Mouse (Mus musculus) T-helper 1 cell (primary cell): ENCODE measurements around the gene Ccdc88c.

Source experiments
- in situ Hi-C: fragments of 300-600 bp; cut with MboI, MseI; formaldehyde crosslinking; loops from one replicate; pipeline ENCODE4 v1.15.1; 2025; ENCODE audit warnings: high pct_unique_total_duplicates

Gene Ccdc88c

DNA sequence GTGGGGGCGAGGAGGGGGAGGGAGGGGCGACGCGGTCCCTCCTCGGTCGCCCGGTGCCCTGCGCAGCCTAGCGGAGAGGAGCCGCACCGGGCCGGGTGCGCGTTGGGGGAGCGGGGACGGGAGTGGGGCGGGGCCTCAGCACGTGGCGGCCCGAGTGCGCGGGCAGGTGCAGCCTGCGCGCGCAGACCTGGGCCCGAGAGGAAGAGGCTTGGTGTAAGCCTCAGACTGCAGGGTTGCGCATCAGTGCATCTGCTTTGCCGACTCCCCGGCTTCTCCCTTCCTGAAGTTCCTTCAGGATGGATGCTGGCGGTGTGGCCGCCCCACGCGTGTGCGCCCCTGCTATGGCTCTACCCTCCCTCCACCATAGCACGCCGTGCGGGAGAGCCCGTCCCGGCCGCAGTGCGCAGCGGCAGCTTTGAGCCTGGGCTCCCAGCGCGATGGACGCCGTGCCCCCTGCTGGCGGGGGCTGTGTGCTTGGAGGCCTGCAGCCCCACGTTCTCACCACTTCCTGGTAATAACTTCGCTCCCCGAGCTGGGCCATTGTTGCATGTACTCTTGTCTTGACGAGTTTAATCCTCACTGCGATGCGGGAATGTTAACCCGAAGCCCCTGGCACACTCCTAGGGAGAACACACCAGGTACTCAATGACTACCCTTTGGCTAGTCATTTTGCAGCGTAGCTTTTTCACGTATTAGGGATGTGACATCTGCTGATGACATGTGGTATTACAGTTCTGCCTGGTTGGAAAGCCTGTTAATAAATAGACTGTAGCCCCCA lies at the start of gene Ccdc88c:
Ccdc88c (minus strand) TSS at position 103 of the 778 bp plus-strand sequence.
- in situ Hi-C loops: no loop called here

GRCm38 (mm10) chr12:101077955-101078354 lies 49.1 kb upstream of the Ccdc88c start:
- in situ Hi-C loops: loop anchor here (25.0 kb wide), 1 partner anchor 1209 kb away; the partner anchor contains the start of gene Rin3

DNA sequence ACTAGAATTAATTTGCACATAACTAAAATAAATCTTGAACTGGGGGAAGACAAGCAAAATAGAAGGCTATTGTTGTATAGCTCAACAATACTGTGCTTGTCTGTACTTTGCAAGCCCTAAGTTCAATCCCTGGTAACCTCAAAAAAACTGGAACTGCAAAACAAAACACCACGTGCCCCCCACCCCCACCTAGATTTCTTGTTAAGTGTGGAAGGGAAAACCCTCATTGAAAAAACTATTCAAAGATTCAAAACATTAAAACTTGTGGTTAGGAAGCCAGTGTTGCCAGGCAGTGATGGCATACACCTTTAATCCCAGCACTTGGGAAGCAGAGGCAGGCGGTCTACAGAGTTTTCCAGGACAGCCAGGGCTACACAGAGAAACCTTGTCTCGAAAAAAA lies 46.6 kb upstream of the Ccdc88c start:
- in situ Hi-C loops: loop anchor here (25.0 kb wide), 1 partner anchor 1212 kb away; the partner anchor contains the start of gene Rin3

DNA sequence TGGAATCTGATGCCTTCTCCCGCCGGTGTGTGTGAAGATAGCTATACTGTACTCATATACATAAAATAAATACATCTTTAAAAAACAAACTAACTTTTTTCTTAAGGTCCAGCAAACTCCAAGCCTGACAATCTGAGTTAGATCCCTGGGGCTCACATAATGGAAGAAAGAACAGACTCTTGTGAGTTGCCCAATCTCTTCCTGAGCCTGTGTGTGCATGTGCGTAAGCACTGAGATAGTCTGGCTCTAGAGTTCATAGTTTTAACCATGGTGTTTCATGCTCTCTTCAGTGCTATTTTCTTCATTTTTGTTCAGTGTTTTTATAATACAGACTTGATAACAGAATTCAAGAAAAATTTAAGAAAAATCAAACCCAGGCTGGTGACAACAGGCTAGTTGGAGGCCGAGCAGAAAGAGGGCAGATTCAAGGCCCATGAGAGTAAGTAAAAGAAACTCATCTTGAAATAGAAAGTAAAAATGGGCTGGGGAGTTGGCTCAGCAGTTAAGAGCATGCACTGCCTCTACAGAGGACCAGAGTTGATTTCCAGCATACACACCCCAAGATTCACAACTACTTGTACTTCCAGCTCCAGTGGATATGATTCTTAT lies 46.1 kb upstream of the Ccdc88c start:
- in situ Hi-C loops: loop anchor here (25.0 kb wide), 1 partner anchor 1212 kb away; the partner anchor contains the start of gene Rin3

DNA sequence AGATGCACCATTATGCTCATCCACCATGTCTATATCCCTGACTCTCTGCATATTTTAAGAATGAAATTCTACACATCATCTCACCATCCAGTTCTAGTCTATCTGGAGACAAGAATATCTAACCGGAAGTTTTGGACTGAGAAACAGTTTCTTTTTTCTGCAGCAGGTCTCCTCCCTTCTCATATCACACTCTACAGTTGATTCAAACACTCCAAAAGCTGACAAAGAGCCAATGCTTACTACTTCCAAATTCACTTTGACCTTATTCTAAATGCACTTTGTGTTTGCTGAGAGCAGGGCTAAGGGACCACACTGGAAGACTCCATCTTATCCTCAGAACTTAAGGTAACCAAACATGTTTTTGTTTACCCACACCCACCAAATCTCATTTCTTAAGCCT lies 41.0 kb upstream of the Ccdc88c start:
- in situ Hi-C loops: no loop called here

DNA sequence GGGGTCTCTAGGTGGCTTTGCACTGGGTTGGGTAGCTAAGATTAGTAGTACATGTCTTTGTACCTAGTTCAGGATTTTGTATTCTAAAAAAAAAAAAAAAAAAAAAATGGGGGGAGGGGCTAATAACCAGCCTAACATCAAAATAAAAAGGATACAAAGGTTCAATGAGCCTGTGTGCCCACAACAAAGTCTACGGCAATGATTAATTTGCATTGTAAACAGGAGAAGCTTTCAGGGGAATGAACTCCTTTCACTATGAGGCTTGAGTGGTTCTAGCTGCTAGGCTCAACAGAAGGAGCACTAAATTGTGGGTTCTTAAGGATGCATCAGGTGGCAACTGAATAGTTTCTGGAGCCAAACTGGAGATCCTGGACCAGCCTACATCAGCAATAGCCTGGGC lies 37.5 kb upstream of the Ccdc88c start:
- in situ Hi-C loops: no loop called here

- in situ Hi-C loops: no loop called here
Measured at GRCm38 (mm10) chr12:101039956-101040355, 11.1 kb upstream of the Ccdc88c start.

DNA sequence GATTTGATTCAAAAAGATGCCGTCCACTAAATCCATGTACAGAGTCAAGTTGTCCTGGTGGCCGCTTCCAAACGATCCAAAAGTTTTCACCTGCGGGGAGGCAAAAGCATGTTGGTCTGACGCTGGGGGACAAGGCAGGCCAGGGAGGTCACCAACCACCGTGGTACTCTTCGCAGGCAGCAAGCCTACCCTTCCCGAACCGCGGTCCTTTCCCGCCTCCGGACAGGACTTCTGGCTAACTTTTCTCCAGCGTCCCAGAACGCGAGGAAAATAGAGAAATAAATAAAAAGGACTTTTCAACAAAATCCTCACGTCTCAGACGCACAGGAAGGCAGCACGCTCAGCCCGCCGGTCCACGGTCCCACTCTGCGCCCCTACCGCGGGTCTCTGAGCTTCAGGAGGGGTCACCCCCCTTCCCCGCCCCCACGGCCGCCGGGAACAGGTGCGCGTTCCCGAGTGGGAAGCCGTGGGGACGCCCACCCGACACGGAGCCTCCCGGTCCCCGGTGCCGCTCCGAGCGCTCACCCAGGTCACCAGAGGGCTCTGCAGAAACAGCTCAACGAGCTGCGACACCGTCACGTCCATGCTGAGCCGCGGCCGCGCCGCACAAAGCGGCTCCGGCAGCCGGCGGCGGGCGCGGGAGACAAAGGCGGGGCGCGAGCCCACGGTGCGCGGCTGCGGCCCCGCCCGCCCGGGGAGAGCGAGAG lies 456 bp downstream of the Ccdc88c start:
- in situ Hi-C loops: no loop called here

GRCm38 (mm10) chr12:101027451-101028246 lies 1.2 kb downstream of the Ccdc88c start:
- in situ Hi-C loops: no loop called here

GRCm38 (mm10) chr12:101026946-101027345 lies 1.9 kb downstream of the Ccdc88c start:
- in situ Hi-C loops: no loop called here

DNA sequence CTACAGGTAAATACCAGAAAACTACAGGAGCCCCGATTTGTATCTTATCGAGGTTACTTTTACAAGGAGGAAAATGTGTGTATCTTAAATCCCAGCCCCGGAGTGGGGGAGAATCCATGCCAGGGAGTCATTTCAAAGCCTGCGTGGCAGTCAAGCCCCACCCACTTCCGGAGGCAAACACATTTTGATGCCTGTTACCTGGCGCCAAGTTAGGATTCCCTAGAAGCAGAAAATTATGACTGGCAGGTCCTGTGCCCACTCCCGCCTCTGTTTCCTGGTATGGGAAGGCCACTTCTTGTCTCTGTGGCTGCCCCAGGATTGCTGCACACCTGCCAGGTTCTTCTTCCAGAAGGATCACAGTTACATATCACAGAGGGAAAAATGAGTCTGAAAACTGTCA lies 2.3 kb downstream of the Ccdc88c start:
- in situ Hi-C loops: no loop called here

- in situ Hi-C loops: no loop called here
Measured at GRCm38 (mm10) chr12:101026025-101026424, 2.8 kb downstream of the Ccdc88c start.

DNA sequence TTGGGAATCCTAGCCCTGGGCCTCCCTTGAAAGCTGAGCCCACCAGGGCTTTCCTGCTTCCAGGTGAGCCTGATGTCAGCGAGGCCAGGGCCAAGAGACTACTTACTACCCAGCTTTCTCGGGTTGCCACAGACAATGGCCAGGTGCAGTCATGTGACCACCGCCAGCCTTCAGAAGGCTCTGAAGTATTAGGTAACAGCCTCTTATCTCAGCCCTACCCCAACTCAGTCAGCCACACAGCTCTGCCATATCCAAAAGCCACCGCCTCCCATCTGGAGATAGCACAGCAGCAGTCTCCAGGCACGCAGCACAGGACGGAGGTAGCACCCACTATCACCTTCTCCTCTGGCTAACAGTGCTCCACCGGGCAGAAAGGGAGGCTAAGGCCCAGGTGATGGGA lies 3.5 kb downstream of the Ccdc88c start:
- in situ Hi-C loops: no loop called here

DNA sequence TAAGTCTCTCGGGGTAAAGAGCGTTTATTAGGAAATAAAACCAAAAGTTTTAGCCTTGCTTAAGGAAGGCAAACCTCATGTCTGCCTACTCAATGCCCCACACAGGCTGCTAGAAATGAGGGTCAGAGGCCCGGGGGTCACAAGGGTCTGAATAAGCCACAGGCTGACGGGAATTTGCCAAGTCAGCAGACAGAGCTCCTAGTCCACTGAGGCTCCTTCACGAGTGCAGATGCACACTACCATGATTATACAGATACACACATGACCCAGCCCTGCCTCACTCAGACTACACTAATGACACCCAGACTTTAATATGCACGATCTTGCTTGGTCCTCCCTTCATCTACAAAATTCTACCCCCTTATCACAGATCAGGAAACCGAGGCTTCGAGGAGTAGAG lies 4.0 kb downstream of the Ccdc88c start:
- in situ Hi-C loops: loop anchor here (25.0 kb wide), 1 partner anchor 1662 kb away; no protein-coding TSS in a partner anchor

GRCm38 (mm10) chr12:101023143-101023542 lies 5.7 kb downstream of the Ccdc88c start:
- in situ Hi-C loops: loop anchor here (25.0 kb wide), 1 partner anchor 1664 kb away; no protein-coding TSS in a partner anchor

DNA sequence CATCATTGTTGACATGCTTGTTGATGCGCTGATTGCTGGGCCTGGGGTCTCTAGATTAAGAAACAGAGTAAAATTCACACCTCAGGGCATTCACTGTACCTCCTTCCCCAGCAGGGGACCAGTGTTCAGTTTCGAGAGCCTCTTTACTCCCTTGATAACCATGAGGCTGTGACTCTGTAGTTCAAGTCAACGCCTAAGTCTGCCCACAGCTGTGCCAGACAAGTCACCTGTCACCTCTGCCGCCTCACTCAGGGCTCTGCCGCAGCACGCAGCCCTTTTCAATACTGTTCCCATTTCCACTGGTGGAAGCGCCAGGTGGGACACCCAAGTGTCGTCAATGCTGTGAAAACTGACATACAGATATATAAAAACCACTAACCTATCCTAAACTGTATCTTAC lies 6.5 kb downstream of the Ccdc88c start:
- in situ Hi-C loops: loop anchor here (25.0 kb wide), 1 partner anchor 1665 kb away; no protein-coding TSS in a partner anchor

GRCm38 (mm10) chr12:101021484-101022226 lies 7.2 kb downstream of the Ccdc88c start:
- in situ Hi-C loops: loop anchor here (25.0 kb wide), 1 partner anchor 1666 kb away; no protein-coding TSS in a partner anchor

DNA sequence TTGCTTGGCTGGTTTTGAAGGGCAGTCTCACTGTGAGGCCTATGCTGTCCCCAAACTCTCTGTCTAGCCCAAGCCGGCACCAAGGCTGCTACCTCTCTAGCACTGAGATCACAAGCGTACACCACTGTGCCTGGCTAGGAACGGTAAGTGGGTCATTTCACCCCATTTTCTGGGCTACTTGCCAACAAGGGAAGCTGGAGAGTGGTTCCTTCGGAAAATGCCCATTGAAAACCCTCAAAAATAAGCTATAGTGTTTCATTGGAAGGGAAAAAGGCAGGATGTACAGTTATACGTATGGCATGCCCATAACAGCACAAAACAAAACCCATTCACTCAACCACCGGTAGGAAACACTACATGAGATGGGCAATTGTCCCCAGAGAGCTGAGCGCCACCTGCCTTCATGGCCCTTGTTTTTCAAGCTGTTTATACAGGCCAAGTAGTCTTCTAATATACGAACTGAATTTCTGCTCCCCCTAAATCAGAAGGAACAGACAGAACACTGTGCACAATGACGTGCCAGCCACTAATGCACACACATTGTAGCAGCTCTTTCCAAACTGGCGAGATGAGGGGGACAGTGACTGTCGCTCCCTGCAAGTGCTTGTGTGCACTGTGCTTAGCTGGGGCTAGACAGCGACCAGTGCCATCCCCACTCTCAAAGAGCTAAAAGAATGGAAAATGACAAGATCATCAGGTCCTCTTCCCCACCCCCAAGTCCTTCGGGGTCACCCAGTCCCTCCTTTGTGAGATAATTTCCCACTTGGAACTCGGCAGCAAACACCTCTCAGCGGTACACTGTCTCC lies 8.4 kb downstream of the Ccdc88c start:
- in situ Hi-C loops: loop anchor here (25.0 kb wide), 1 partner anchor 1667 kb away; no protein-coding TSS in a partner anchor

GRCm38 (mm10) chr12:101019443-101019842 lies 9.4 kb downstream of the Ccdc88c start:
- in situ Hi-C loops: loop anchor here (25.0 kb wide), 1 partner anchor 1668 kb away; no protein-coding TSS in a partner anchor
